Mouse (Mus musculus) liver, embryonic 11.5 days (tissue): ENCODE measurements at regions not wholly inside any gene's neighbourhood (a gene's known extent, or its start where the extent isn't known, plus 50 kb on each side); places are given as distances from the start of the nearest gene placed in this dataset.
A peak's percentile ranks its signal among the peaks of the same experiment; 100 is the strongest.

ENCODE experiments used
- ATAC-seq: fragments of 200-750 bp; cut with Nextera tagmentation; replicated peaks from 2 replicates; pipeline ENCODE4 v1.8.0; 2017; ENCODE audit warnings: moderate number of reproducible peaks, mild to moderate bottlenecking, moderate TSS enrichment, moderate library complexity; ENCODE audit not compliant: low FRiP score
- DNase-seq: peaks from one replicate; pipeline ENCODE4 v3.0.0-alpha.2; 2017; ENCODE audit warnings: low spot score
- H3K27ac ChIP-seq: fragments of 300-500 bp; sonication (generic); 2 replicates; pipeline ENCODE4 v1.5.1; 2014; ENCODE audit warnings: mild to moderate bottlenecking, low read depth, low read length, control low read depth
- H3K27me3 ChIP-seq: fragments of 300-500 bp; sonication (generic); replicated peaks from 2 replicates; pipeline ENCODE4 v1.6.1; 2014; ENCODE audit warnings: low read length, mixed read lengths; ENCODE audit not compliant: control insufficient read depth, insufficient read depth
- H3K36me3 ChIP-seq: fragments of 300-500 bp; sonication (generic); 2 replicates; pipeline ENCODE4 v1.6.1; 2014; ENCODE audit warnings: mild to moderate bottlenecking, low read length, moderate library complexity, mixed read lengths; ENCODE audit not compliant: control insufficient read depth, insufficient read depth
- H3K4me1 ChIP-seq: fragments of 300-500 bp; sonication (generic); replicated peaks from 2 replicates; pipeline ENCODE4 v1.6.1; 2014; ENCODE audit warnings: low read length, mixed read lengths; ENCODE audit not compliant: control insufficient read depth, insufficient read depth
- H3K4me2 ChIP-seq: fragments of 300-500 bp; sonication (generic); 2 replicates; pipeline ENCODE4 v1.6.1; 2014; ENCODE audit warnings: mild to moderate bottlenecking, control low read depth, moderate library complexity
- H3K4me3 ChIP-seq: fragments of 300-500 bp; sonication (generic); 2 replicates; pipeline ENCODE4 v1.5.1; 2014; ENCODE audit warnings: low read depth, low read length, control low read depth
- H3K9ac ChIP-seq: fragments of 300-500 bp; sonication (generic); 2 replicates; pipeline ENCODE4 v1.6.1; 2014; ENCODE audit warnings: low read depth, low read length, control low read depth
- H3K9me3 ChIP-seq: fragments of 300-500 bp; sonication (generic); 2 replicates; pipeline ENCODE4 v1.6.1; 2016; ENCODE audit warnings: low read length, inconsistent platforms, mixed read lengths; ENCODE audit not compliant: control insufficient read depth
- WGBS: fragments of 180-500 bp; shearing (Covaris S2); extraction: QIAGEN DNeasy Blood & Tissue Kit; methylation state at CpG from one replicate; pipeline ENCODE4 v1.1.7; 2014; 5-methylcytosine and 5-hydroxymethylcytosine counted together

DNA sequence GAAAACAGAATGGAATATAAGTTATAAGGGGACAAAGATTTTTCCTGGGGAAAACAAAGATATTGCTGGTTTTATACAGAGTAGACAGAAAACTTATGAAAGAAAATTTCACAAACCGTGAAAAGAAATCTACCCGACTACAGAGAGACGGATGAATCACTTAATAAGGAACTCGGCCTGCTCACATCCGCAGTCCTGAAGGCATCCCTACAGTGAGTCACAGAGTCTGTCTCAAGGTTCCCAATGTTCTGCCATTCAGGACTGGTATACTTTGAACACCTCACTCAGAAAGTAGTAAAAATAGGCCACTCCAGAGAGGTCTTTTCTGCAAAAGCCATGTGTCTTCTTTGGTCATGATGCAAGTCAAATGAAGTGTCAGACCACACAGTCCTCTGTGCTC is 463.5 kb downstream of the Sorl1 start:
- H3K27ac ChIP-seq, result no peak overlapping the region
- H3K36me3 ChIP-seq, result no peaks in the 10 kb centered on the region
- 90% methylated on average over 5 of the region's 5 CpGs for WGBS
- H3K4me3 ChIP-seq, result no peak overlapping the region
- no peak for ATAC-seq
- no peaks in the 10 kb centered on the region for H3K4me1 ChIP-seq
- no peaks in the 10 kb centered on the region for H3K9me3 ChIP-seq
- H3K4me2 ChIP-seq, result no peak overlapping the region
- no peak overlapping the region for H3K9ac ChIP-seq
- no peaks in the 10 kb centered on the region for H3K27me3 ChIP-seq
- DNase-seq, result no peak

DNA sequence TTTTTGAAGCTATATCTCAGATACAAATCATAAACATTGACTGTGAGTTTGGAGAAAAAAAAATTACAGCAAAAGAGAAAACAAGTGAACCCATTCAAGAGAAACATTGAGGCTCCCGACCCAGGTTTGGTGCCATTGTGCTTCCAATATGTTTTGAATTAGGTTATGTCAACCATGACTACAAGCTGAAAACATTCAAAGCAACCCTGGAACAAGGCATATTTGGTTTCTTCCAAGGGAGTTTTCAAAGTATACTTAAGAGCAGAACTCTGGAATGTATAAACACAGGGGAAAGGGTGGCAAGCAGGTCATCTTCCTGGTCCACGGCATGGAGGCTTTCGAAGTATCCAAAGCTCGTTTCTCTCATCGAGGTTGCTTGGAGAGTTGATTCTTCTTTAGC is 464.1 kb downstream of the Sorl1 start:
- Histone ChIP-seq H3K27ac (no peak overlapping the region), H3K4me1 (no peaks in the 10 kb centered on the region), H3K36me3 (no peaks in the 10 kb centered on the region), H3K4me2 (no peak overlapping the region), H3K27me3 (no peaks in the 10 kb centered on the region), H3K9me3 (no peaks in the 10 kb centered on the region), H3K9ac (no peak overlapping the region), H3K4me3 (no peak overlapping the region)
- DNase-seq (no peak), ATAC-seq (no peak)
- whole genome bisulfite sequencing, result 69% methylated on average over 5 of the region's 5 CpGs

DNA sequence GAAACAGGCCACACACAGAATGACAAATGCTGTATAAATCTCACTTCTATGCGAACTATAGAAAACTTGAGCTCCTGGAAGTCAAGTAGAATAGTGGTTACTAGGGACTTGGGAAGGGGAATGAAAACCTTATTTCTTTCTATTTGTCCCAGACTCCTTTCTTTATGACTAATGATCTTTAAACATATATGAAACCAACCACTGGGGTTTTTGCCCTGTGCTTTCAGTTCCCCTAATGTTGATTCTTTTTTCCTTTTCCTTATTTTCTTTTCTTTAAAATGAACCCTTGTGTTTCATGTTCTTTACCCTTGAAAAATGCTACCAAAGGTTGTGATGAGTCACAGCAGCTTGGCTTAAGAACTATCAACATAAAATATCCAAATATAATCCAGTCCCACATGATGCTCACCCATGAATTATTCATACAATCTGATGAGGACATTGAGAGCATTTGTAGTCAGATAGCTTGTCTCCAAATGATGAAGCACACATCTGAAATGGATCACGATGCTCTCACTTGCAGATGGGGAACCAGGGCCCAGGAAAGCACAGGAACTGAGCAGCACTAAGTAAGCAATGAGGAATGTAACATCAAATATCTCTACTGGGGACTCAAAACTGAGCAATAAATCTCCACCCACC is 470.2 kb upstream of the Ubash3b start:
- Histone ChIP-seq H3K4me1 (no peaks in the 10 kb centered on the region), H3K27me3 (no peaks in the 10 kb centered on the region), H3K27ac (no peak overlapping the region), H3K36me3 (no peaks in the 10 kb centered on the region), H3K9ac (no peak overlapping the region), H3K4me3 (no peak overlapping the region), H3K4me2 (no peak overlapping the region), H3K9me3 (no peaks in the 10 kb centered on the region)
- DNase-seq (no peak), ATAC-seq (no peak)
- WGBS, result 65% methylated on average over 2 of the region's 2 CpGs

DNA sequence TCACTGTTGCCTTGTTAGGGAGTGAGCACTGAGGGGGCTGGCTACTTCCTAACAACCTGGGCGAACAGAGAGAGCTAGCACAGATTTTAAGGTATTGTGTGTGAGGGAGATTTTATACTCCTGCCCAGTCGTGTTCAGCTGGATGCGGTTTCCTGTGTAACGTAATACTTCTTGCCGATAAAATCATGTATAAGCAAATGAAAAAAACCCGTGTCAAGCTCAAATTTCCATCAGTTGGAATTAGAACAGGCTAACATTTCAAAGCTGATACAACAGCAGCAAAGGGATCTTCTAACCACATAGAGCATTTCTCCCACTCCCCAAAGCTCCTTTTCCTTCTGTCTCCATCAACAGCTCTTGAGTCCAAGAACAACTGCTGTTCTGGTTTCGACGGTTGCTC is 459.8 kb upstream of the Ubash3b start:
- H3K9me3 ChIP-seq, result no peaks in the 10 kb centered on the region
- WGBS, result 71% methylated on average over 8 of the region's 8 CpGs
- DNase-seq, result no peak
- H3K27ac ChIP-seq, result no peak overlapping the region
- no peaks in the 10 kb centered on the region for H3K27me3 ChIP-seq
- no peak overlapping the region for H3K4me2 ChIP-seq
- no peak overlapping the region for H3K4me3 ChIP-seq
- ATAC-seq, result no peak
- H3K36me3 ChIP-seq, result no peaks in the 10 kb centered on the region
- H3K4me1 ChIP-seq, result no peaks in the 10 kb centered on the region
- H3K9ac ChIP-seq, result no peak overlapping the region

DNA sequence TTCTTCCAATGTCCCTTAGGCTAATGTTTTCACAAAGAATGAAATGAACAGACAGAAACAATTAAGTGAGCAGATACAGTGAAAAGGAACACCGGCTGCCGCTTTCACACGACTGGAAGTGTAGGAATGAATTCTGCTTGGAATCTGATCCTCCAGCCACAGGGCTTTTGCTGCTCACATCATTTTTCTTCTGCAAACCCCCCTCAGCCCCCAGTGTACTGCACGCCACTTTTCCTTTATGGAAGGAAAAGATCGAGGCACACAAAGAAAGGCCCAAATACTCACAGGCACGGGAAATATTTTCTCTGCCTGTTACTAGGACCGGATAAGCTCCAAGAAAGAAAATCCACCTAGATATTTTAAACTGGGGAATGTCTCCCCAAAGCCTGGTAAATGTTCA is 452.5 kb upstream of the Ubash3b start:
- no peak for ATAC-seq
- DNase-seq, result no peak
- H3K4me2 ChIP-seq, result no peak overlapping the region
- H3K27me3 ChIP-seq, result no peaks in the 10 kb centered on the region
- H3K4me3 ChIP-seq, result no peak overlapping the region
- H3K9me3 ChIP-seq, result no peaks in the 10 kb centered on the region
- WGBS, result 66% methylated on average over 7 of the region's 7 CpGs
- H3K27ac ChIP-seq, result no peak overlapping the region
- H3K4me1 ChIP-seq, result no peaks in the 10 kb centered on the region
- no peak overlapping the region for H3K9ac ChIP-seq
- no peaks in the 10 kb centered on the region for H3K36me3 ChIP-seq

DNA sequence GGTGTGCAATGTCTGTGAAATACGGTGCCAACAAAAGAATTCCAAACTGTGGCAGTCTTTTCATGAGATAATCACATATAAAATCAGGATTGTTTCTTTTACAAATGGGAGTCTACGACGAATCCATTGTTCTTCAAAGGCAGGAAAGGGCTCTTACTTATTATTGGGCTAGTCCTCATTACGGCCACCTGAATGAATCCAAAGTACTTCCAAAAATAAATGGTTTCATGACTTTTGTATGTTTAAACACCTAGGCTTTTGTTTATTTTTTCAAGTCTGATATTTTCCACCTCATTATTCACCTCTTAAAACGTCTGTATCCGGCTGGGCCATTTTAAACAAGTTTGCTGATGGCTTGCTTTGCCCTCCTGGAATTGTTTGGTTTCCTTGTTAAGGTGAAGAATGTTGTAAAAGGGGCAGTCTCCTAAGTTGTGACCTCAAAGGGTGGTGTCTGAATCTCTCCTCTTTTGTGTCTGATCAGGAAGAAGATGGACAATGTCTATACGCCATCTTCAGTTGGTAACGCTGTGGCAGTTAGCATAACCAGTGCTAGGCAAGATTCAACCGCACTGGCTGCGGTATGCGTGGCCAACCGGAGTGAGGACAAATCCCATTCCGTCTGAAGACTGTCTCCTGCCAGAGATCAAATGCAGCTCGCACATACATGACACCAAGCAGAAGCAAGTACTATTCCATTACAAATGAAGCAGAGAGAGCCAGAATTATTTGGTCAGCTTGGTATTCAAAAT is 451.5 kb upstream of the Ubash3b start:
- no peak overlapping the region for H3K9ac ChIP-seq
- ATAC-seq (no peak), DNase-seq (no peak)
- no peak overlapping the region for H3K4me3 ChIP-seq
- H3K36me3 ChIP-seq, result no peaks in the 10 kb centered on the region
- H3K4me1 ChIP-seq, result no peaks in the 10 kb centered on the region
- WGBS, result 68% methylated on average over 14 of the region's 14 CpGs
- H3K9me3 ChIP-seq, result no peaks in the 10 kb centered on the region
- H3K27me3 ChIP-seq, result no peaks in the 10 kb centered on the region
- no peak overlapping the region; the same call in 1 of the 2 replicates for H3K27ac ChIP-seq
- H3K4me2 ChIP-seq, result no peak overlapping the region

DNA sequence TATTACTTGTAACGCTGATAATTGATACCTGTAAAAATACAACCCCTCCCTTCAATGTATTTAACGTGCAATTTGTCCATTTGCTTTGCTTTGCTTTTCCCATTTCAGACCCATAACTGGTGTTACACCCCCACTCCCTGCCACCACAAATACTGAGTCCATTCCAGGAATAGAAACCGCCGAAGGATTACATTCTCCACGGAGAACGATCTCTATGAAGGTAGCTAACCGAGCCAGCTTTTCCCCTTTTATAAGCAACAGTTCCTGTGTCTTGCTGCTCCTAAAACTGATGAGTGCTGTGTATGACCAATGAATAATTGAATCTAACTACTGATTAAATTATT is 450.9 kb upstream of the Ubash3b start:
- H3K4me3 ChIP-seq, result no peak overlapping the region
- WGBS, result 50% methylated on average over 7 of the region's 7 CpGs

DNA sequence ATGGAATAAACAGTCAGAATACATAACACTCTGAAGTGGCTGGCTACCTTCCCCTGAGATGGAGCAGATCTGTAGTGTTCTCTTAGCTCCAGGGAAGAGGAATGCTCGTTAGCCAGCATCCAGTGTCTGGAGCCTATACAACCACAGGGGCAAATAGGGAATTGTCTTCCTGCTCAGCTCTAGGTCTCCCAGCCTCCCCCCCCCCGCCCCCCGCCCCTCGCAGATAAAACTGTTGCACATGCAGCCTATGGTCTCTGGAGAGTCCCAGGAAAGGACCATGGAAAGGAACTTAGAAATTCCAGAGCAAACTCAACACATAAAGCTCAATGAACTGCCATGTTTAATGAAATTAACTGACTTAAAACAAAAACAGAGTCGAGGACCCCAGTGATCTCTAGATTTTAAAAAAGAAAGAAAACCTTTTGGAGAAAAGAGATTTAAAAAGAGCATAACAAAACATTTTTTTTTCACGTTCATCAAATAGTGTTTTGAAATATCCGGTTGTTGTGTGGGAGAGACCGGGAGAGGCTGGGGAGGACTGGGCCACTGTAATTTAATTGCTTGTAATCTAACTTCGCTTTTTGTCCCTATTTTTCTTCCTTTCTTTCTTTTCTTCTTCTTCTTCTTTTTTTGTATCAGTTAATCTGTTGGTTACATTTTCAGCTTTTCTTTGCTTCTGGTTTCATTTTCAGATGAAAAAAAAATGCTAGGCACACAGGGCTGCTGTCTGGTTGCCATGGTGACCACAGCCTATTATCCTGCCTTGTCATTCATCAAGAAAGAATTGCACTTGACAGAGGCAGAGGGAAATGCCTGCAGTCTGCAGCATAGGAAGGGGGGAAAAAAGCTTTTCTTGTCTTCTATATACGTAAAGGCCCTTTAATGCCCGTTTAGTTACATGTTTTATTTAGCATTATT is 450.3 kb upstream of the Ubash3b start:
- Histone ChIP-seq H3K4me3 (no peak overlapping the region), H3K4me1 (no peaks in the 10 kb centered on the region), H3K36me3 (no peaks in the 10 kb centered on the region), H3K4me2 (peak overlapping the region; percentile 2; the same call in 1 of the 2 replicates), H3K27ac (peak overlapping the region; percentile 43), H3K9ac (no peak overlapping the region), H3K27me3 (no peaks in the 10 kb centered on the region), H3K9me3 (no peaks in the 10 kb centered on the region)
- WGBS, result 50% methylated on average over 11 of the region's 11 CpGs
- DNase-seq (no peak), ATAC-seq (no peak)

More for the DNA sequence above, 450.9 kb upstream of the Ubash3b start:
- H3K27me3 ChIP-seq, result no peaks in the 10 kb centered on the region
- H3K9ac ChIP-seq, result no peak overlapping the region
- ATAC-seq (no peak), DNase-seq (no peak)
- H3K9me3 ChIP-seq, result no peaks in the 10 kb centered on the region
- H3K36me3 ChIP-seq, result no peaks in the 10 kb centered on the region
- peak overlapping the region; percentile 2; the same call in 1 of the 2 replicates for H3K4me2 ChIP-seq
- no peak overlapping the region; the same call in 1 of the 2 replicates for H3K27ac ChIP-seq
- no peaks in the 10 kb centered on the region for H3K4me1 ChIP-seq
